Mouse (Mus musculus): ENCODE measurements at regions not wholly inside any gene's neighbourhood (a gene's known extent, or its start where the extent isn't known, plus 50 kb on each side); places are given as distances from the start of the nearest gene placed in this dataset.

GRCm38 (mm10) chr9:61135263-61135882 is 236.8 kb upstream of the Tle3 start:
- no peak for TF ChIP-seq MXI1 (IDR thresholded peaks at IDR 0.05; ENCODE audit: low read depth, low read length)
- TF ChIP-seq MAZ (IDR thresholded peaks at IDR 0.05; ENCODE audit: low read depth, low read length), result no peak
- no peak for TF ChIP-seq POLR2A (IDR thresholded peaks at IDR 0.05; ENCODE audit: low read depth, low read length)
- TF ChIP-seq E2F4 (IDR thresholded peaks at IDR 0.05; ENCODE audit: insufficient replicate concordance, low read depth, low read length), result no peak
- TF ChIP-seq CTCF (conservative IDR thresholded peaks at IDR 0.05 in 1 of 2, IDR thresholded peaks at IDR 0.05 in 1 of 2; ENCODE audit: low read depth in 2 of 2, low read length in 2 of 2), result peak in 1 of 2 experiments; percentile 17; a peak in 2 of 4 replicates
- no peak for TF ChIP-seq RCOR1 (conservative IDR thresholded peaks at IDR 0.05; ENCODE audit: low read depth, low read length)
- peak; percentile 34; the same call in 1 of the 2 replicates for TF ChIP-seq EP300 (IDR thresholded peaks at IDR 0.05; ENCODE audit: low read length)
- no peak for TF ChIP-seq CHD1 (IDR thresholded peaks at IDR 0.05; ENCODE audit: low read depth, low read length)
- no peak for TF ChIP-seq HCFC1 (IDR thresholded peaks at IDR 0.05; ENCODE audit: low read depth, low read length)
- TF ChIP-seq POLR2AphosphoS2 (IDR thresholded peaks at IDR 0.05; ENCODE audit: low read depth, low read length), result no peak
